Mouse (Mus musculus) intestine, embryonic 15.5 days (tissue): ENCODE measurements around the gene Afdn. TPM values are rescaled to one million over a fixed set of nuclear protein-coding genes. Genes with fewer than 3 reads are reported as not detected.
"Not testable (repeated sequence)": the region's sequence is repeated elsewhere in the genome, so short reads cannot be mapped to it uniquely, and the experiment has no call there.

Source experiments
- ATAC-seq: fragments of 200-750 bp; cut with Nextera tagmentation; 2 replicates; pipeline ENCODE4 v1.8.0; 2017; ENCODE audit warnings: moderate TSS enrichment, moderate library complexity
- H3K27ac ChIP-seq: fragments of 300-500 bp; sonication (generic); 2 replicates; pipeline ENCODE4 v1.5.1; 2015; ENCODE audit warnings: mild to moderate bottlenecking, inconsistent platforms
- H3K27me3 ChIP-seq: fragments of 300-500 bp; sonication (generic); replicated peaks from 2 replicates; pipeline ENCODE4 v1.6.1; 2015; ENCODE audit warnings: inconsistent platforms
- H3K36me3 ChIP-seq: fragments of 300-500 bp; sonication (generic); 2 replicates; pipeline ENCODE4 v1.6.1; 2015; ENCODE audit warnings: inconsistent platforms
- H3K4me1 ChIP-seq: fragments of 300-500 bp; sonication (generic); replicated peaks from 2 replicates; pipeline ENCODE4 v1.6.1; 2015; ENCODE audit warnings: inconsistent platforms
- H3K4me2 ChIP-seq: fragments of 300-500 bp; sonication (generic); replicated peaks from 2 replicates; pipeline ENCODE4 v1.6.1; 2015; ENCODE audit warnings: mild to moderate bottlenecking, inconsistent platforms
- H3K4me3 ChIP-seq: fragments of 300-500 bp; sonication (generic); replicated peaks from 2 replicates; pipeline ENCODE4 v1.5.1; 2015; ENCODE audit warnings: inconsistent platforms
- H3K9ac ChIP-seq: fragments of 300-500 bp; sonication (generic); 2 replicates; pipeline ENCODE4 v1.6.1; 2015; ENCODE audit warnings: inconsistent platforms
- H3K9me3 ChIP-seq: fragments of 300-500 bp; sonication (generic); 2 replicates; pipeline ENCODE4 v1.6.1; 2016; ENCODE audit warnings: inconsistent platforms
- WGBS: fragments of 180-500 bp; shearing (Covaris S2); methylation state at CpG from one replicate; pipeline ENCODE4 v1.1.7; 2015; 5-methylcytosine and 5-hydroxymethylcytosine counted together
- polyA plus RNA-seq: library from polyadenylated mRNA; unstranded; fragments of >200 nt; fragmentation: Nextera tagmentation; extraction: Ambion mirVana; gene quantifications from 2 replicates; pipeline ENCODE4 v1.2.1, GENCODE M21; 2015

Gene Afdn
- polyA plus RNA-seq, 1 experiment from 2014 or later = 84.9 TPM

DNA sequence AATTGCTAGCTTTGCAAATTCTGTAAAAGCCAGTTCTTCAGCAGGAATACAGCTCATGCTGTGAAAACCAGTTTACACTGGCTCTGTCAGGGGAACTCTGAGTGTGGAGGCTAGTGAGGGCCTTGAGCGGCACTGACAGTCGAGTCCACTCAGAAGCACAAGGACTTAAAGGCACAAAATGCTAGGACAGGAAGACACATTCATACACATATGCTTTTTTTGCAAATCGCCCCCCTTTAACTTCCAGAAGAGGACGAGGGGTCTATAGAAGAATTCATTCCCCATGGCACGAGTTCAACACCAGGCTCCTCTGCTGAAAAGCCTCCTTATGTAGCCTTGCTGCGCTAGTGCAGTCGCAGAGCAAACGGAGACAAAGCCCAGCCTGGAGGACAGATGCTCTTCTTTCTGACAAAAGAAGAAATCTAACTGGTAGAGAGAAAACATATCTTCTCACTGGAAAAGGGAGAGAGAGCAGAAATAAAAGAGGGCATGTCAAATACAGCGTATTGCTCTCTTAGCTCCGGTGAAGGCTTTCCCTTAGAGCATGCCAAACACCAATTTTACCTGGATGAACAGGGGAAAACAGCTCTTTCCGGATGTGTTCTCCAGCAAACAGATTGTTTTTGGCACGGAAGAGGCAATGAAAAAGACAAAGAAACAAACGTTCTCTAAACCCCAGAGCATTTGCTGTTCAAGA lies 1.0 kb upstream of the Afdn start:
- no peaks in the 10 kb centered on the region for H3K27me3 ChIP-seq
- 15% methylated on average over 13 of the region's 13 CpGs for WGBS
- peak overlapping the region; percentile 84 for H3K27ac ChIP-seq
- no peaks in the 10 kb centered on the region for H3K36me3 ChIP-seq
- H3K4me2 ChIP-seq = peak overlapping the region; percentile 87
- H3K4me1 ChIP-seq = no peaks in the 10 kb centered on the region
- H3K4me3 ChIP-seq = peak overlapping the region; percentile 86
- no peaks in the 10 kb centered on the region for H3K9me3 ChIP-seq
- no peak for ATAC-seq
- peak overlapping the region; percentile 71 for H3K9ac ChIP-seq

DNA sequence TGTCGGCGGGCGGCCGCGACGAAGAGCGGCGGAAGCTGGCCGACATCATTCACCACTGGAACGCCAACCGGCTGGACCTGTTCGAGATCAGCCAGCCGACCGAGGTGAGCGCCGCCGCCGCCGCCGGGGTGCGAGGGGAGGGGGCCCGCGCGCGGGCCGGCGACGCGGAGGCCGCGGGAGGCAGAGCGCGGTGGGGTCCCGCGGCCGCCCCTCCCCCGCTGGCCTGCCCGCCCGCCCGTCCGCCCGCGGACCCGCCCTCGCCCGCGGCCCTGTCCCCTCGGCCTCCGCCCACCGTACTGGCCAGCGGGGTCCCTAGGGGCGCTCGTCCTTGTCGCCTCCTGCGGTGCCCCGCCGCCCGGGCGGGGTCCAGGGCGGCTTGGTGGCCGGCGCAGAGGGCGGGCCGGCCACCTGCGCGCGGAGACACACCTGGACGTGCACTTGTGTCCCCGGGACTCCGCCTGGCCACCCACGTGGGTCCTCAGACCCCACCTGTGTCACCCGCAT lies 388 bp downstream of the Afdn start:
- Histone ChIP-seq H3K27ac (peak overlapping the region; percentile 89), H3K4me1 (no peaks in the 10 kb centered on the region), H3K9ac (peak overlapping the region; percentile 71), H3K36me3 (no peaks in the 10 kb centered on the region), H3K9me3 (no peaks in the 10 kb centered on the region), H3K4me2 (peak overlapping the region; percentile 87), H3K27me3 (no peaks in the 10 kb centered on the region), H3K4me3 (peak overlapping the region; percentile 86)
- ATAC-seq = peak; percentile 52
- WGBS = 0% methylated on average over 53 of the region's 72 CpGs

DNA sequence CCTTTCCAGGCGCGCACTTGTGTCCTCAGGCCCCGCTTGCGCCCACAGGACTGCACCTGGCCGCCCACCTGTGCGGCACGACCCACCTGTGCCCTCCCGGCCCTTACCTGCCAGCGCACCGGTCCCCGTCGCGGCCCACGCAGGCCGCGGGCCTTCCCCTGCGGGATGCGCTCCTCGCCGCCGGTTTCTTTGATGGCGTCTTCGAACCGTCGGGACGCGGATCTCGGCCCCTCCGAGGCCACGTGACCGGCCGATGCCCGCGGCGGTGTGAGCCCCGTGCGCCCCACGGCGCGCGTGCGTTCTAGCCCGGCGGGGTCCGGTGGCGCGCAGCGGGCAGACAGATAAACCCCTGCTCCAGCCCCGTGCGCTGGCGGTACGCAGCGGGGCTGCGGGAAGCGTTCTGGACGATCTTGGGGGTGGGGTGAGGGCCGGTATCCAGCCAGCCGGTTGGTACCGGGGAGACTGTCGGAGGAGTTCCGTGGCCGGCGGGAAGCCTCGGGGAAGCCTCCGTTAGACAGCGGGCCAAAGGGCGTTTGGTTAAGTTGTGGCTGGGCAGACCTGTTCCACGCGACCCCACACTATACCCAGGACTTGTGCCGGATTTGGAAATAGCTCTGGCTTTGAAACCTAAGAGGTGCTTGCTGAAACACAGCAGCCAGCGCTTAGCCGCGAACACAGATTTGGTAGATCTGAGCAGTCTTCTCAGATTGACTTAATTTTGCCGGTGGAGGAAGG lies 1.0 kb downstream of the Afdn start, which contains the start of gene Tcte2:
Gene Tcte2, minus strand, starts transcription at position 647 of the 735 bp plus-strand sequence.
- under 1% methylated on average over 74 of the region's 74 CpGs for WGBS
- no peaks in the 10 kb centered on the region for H3K9me3 ChIP-seq
- H3K27ac ChIP-seq = peak within 1 kb of the TSS; percentile 89
- peak within 1 kb of the TSS; percentile 86 for H3K4me3 ChIP-seq
- H3K4me2 ChIP-seq = peak within 1 kb of the TSS; percentile 87
- peak; percentile 46 for ATAC-seq
- no peaks in the 10 kb centered on the region for H3K36me3 ChIP-seq
- peak within 1 kb of the TSS; percentile 71 for H3K9ac ChIP-seq
- no peaks in the 10 kb centered on the region for H3K27me3 ChIP-seq
- H3K4me1 ChIP-seq = no peaks in the 10 kb centered on the region

DNA sequence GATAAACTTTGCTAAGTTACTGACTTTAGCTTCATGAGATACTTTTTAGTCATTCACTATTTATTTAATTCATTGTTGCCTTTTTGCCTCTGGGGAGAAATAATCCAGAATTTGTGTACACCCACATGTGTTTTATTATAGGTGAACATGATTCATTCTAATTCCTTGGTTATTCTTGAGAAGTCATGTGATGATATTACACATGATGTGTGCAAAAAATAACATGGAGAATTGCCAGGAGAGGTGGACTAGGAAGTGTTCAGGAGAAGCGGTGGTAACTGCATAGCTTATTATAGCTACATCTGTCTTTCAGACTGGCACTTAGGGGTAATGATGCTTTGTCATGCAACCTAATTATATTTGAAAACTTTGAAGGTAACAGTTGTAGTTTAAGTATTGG lies 3.5 kb downstream of the Afdn start:
- ATAC-seq = no peak
- no peak overlapping the region for H3K9ac ChIP-seq
- no peaks in the 10 kb centered on the region for H3K36me3 ChIP-seq
- no peak overlapping the region for H3K4me2 ChIP-seq
- 78% methylated on average over 1 of the region's 1 CpGs for WGBS
- H3K4me1 ChIP-seq = no peaks in the 10 kb centered on the region
- H3K27me3 ChIP-seq = no peaks in the 10 kb centered on the region
- no peak overlapping the region for H3K27ac ChIP-seq
- no peaks in the 10 kb centered on the region for H3K9me3 ChIP-seq
- no peak overlapping the region for H3K4me3 ChIP-seq

DNA sequence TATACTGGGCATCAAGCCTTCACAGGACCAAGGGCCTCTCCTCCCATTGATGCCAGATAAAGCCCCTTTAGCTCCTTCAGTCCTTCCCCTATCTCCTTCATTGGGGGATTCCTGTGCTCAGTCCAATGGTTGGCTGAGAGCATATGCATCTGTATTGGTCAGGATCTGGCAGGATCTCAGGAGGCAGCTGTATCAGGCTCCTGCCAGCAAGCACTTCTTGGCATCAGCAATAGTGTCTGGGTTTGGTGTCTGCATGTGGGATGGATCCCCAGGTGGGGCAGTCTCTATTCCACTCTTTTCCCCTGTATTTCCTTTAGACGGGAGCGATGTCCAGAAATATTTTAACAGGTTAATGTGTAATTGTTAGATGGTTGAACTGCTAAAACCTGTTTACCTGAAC lies 4.6 kb downstream of the Afdn start:
- 90% methylated on average over 2 of the region's 2 CpGs for WGBS
- H3K4me1 ChIP-seq, H3K36me3 ChIP-seq, H3K4me2 ChIP-seq, H3K27me3 ChIP-seq, H3K9me3 ChIP-seq, H3K9ac ChIP-seq, ATAC-seq, H3K27ac ChIP-seq, H3K4me3 ChIP-seq: not testable (repeated sequence)

DNA sequence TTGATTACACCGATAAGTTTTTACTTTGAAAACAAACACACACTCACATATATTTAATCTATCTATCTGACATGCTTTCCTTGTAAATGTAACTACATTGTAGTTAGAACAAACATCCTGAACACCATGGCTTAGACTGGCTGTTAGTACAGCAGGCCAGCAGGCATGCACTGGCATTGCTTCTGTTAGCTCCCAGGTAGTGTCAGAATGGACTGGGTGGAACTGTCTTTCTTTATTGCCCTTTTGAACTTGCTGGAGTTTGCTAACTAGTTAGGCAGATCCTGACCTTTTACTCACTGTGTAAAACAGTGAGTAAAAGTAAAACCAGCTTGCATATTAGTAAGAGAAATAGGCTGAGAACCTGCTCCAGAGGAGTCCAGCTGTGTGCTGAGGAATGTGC lies 8.2 kb downstream of the Afdn start:
- no peaks in the 10 kb centered on the region for H3K4me1 ChIP-seq
- no peaks in the 10 kb centered on the region for H3K27me3 ChIP-seq
- H3K36me3 ChIP-seq = no peaks in the 10 kb centered on the region
- no peak overlapping the region for H3K27ac ChIP-seq
- no peak overlapping the region for H3K9ac ChIP-seq
- WGBS = 87% methylated on average over 1 of the region's 1 CpGs
- H3K9me3 ChIP-seq = no peaks in the 10 kb centered on the region
- ATAC-seq = no peak
- no peak overlapping the region for H3K4me2 ChIP-seq
- H3K4me3 ChIP-seq = no peak overlapping the region

DNA sequence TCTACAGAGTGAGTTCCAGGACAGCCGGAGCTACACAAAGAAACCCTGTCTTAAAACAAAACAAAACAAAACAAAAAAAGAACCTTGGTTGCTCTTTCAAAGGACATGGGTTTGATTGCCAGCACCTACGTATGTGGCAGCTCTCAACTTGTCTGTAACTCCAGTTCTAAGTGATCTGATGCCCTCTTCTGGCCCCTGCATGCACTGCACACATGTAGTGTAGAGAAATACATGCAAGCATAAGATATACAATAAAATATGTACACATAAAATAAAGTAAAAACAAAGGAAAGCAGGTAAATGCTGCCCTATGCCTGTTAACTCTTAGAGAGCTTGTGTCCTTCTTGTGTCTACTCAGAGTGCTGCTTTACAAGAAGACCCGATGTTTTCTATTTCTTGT lies 8.9 kb downstream of the Afdn start:
- H3K9ac ChIP-seq = no peak overlapping the region
- ATAC-seq = no peak
- H3K4me2 ChIP-seq = no peak overlapping the region
- H3K27ac ChIP-seq = no peak overlapping the region
- H3K9me3 ChIP-seq = no peaks in the 10 kb centered on the region
- no peaks in the 10 kb centered on the region for H3K27me3 ChIP-seq
- WGBS = 87% methylated on average over 3 of the region's 3 CpGs
- H3K4me1 ChIP-seq = no peaks in the 10 kb centered on the region
- H3K36me3 ChIP-seq = no peaks in the 10 kb centered on the region
- no peak overlapping the region for H3K4me3 ChIP-seq

DNA sequence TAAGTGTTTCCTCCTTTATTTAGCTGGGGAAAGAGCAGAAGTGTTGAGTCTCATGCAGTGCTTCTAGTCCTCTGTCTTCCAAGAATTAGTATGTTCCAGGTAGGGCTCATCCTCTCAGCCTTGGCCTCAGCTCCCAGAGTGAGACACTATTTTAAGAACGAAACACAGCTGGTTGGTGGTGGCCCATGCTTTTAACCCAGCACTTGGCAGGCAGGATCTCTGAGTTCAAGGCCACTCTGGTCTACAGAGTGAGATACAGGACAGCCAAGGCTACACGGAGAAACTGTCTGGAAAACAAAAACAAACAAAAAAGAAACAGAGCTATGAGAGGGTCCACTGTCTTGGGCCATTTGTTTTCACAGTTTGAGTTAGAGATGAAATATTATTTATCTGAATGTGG lies 17.3 kb downstream of the Afdn start:
- 69% methylated on average over 2 of the region's 2 CpGs for WGBS
- H3K9me3 ChIP-seq = no peaks in the 10 kb centered on the region

DNA sequence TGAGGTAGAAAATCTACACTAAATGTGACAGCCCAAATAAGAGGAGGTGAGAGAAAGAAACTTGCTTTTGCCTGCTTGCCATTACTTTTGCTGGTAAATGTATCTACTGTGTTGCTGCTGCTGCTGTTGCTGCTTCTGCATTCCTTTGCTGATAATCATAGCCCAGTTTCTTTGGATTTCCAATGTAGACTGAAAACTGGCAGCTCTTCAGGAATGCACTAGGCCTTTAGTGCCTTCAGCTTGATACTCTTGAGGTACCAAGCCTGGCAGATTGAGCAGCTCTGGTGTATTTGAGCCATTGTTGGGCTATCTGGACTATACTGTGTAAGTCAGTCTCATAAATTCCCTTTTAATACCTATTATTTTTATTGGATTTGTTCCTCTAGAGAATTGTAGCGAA lies 18.5 kb downstream of the Afdn start:
- H3K9ac ChIP-seq = no peak overlapping the region
- H3K4me2 ChIP-seq = no peak overlapping the region
- H3K4me3 ChIP-seq = no peak overlapping the region
- no peaks in the 10 kb centered on the region for H3K9me3 ChIP-seq
- no peaks in the 10 kb centered on the region for H3K4me1 ChIP-seq
- WGBS = 93% methylated on average over 1 of the region's 1 CpGs
- ATAC-seq = no peak
- no peak overlapping the region for H3K27ac ChIP-seq
- no peaks in the 10 kb centered on the region for H3K27me3 ChIP-seq
- H3K36me3 ChIP-seq = no peaks in the 10 kb centered on the region

More for the DNA sequence above, 17.3 kb downstream of the Afdn start:
- Histone ChIP-seq H3K27me3 (no peaks in the 10 kb centered on the region), H3K9ac (no peak overlapping the region), H3K27ac (no peak overlapping the region), H3K4me3 (no peak overlapping the region), H3K4me1 (no peaks in the 10 kb centered on the region), H3K36me3 (no peaks in the 10 kb centered on the region), H3K4me2 (no peak overlapping the region)
- ATAC-seq = no peak

DNA sequence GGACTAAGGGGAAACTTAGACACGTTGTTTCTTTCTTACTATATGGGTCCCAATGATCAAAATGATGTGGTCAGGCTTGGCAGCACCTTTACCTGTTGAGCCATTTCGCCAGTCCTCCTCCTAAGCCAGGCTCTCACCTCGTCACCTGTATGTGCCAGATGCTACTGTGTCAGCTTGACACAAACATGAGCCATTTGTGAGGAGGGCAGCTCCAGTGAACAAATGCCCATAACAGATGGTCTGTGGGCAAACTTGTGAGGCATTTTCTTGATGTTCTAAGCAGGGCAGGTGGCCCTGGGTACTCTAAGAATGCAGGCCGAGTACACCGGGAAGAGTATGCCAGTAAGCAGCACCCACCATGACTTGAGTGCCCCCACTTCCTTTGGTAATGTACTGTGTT lies 21.6 kb downstream of the Afdn start:
- no peaks in the 10 kb centered on the region for H3K9me3 ChIP-seq
- no peak for ATAC-seq
- H3K27ac ChIP-seq = no peak overlapping the region
- H3K4me1 ChIP-seq = no peaks in the 10 kb centered on the region
- H3K27me3 ChIP-seq = no peaks in the 10 kb centered on the region
- no peaks in the 10 kb centered on the region for H3K36me3 ChIP-seq
- 87% methylated on average over 5 of the region's 5 CpGs for WGBS
- no peak overlapping the region for H3K9ac ChIP-seq
- H3K4me3 ChIP-seq = no peak overlapping the region
- H3K4me2 ChIP-seq = no peak overlapping the region

DNA sequence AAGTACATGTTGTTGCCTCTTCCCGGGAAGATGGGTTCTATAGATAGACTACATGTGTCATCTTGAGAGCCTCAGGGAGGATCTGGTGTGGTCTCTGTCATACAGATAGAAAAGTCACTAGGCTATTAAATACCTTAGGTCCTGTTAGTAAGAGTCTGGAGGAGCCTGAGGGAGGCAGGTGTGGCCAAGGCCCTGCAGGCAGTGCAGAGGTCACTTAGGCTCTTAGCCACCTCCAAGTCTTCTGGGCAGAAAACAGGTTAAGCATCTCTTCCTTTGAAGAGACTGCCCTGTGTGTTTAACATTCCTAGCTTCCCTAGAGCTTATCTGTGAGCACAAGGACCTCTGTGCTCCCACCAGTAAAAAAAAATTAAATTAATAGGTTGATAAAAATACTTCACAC lies 23.1 kb downstream of the Afdn start:
- Histone ChIP-seq H3K27me3 (no peaks in the 10 kb centered on the region), H3K4me1 (no peaks in the 10 kb centered on the region), H3K27ac (no peak overlapping the region), H3K36me3 (no peaks in the 10 kb centered on the region), H3K9me3 (no peaks in the 10 kb centered on the region), H3K9ac (no peak overlapping the region), H3K4me2 (no peak overlapping the region), H3K4me3 (no peak overlapping the region)
- peak; percentile 47; the same call in 1 of the 2 replicates for ATAC-seq
- 50% methylated on average over 1 of the region's 1 CpGs for WGBS

DNA sequence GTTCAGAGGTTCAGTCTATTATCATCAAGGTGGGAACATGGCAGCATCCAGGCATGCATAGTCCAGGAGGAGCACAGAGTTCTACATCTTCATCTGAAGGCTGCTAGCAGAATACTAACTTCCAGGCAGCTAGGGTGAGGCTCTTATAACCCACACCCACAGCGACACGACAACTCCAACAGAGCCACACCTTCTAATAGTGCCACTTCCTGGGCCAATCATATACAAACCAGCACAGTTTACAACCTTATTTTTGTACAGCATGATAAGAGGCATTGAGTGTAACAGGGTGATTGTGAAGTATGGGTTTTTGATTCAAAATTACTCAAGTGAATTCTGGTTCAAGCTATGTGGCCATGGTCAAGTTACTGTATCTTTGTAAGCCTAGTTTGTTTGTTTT lies 29.7 kb downstream of the Afdn start:
- not testable (repeated sequence) for H3K36me3 ChIP-seq
- peak; percentile 68; the same call in 1 of the 2 replicates for ATAC-seq
- 78% methylated on average over 2 of the region's 2 CpGs for WGBS

DNA sequence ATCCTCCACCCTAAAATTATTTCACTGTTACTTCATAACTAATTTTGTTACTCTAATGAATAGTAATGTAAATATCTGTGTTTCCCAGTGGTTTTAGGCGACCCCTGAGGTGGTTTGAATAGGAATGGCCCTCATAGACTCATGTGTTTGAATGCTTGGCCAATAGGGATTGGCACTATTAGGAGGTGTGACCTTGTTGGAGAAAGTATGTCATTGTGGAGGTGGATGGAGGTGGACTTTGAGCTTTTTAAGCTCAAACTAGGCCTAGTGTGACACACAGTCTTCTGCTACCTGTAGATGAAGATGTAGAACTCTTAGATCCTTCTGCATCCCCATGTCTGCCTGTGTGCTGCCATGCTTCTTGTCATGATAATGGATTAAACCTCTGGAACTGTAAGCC lies 37.4 kb downstream of the Afdn start:
- 75% methylated on average over 1 of the region's 1 CpGs for WGBS
- Histone ChIP-seq H3K27ac (no peak overlapping the region), H3K4me2 (no peak overlapping the region), H3K27me3 (no peaks in the 10 kb centered on the region), H3K36me3 (no peaks in the 10 kb centered on the region), H3K9me3 (no peaks in the 10 kb centered on the region), H3K9ac (no peak overlapping the region), H3K4me3 (no peak overlapping the region), H3K4me1 (no peaks in the 10 kb centered on the region)
- no peak for ATAC-seq

More for the DNA sequence above, 29.7 kb downstream of the Afdn start:
- not testable (repeated sequence) for H3K4me1 ChIP-seq, H3K9ac ChIP-seq, H3K9me3 ChIP-seq, H3K4me3 ChIP-seq, H3K4me2 ChIP-seq, H3K27ac ChIP-seq, H3K27me3 ChIP-seq
